Comparison of ENCODE assay signal across 8 mouse cellular contexts in the genomic region with DNA sequence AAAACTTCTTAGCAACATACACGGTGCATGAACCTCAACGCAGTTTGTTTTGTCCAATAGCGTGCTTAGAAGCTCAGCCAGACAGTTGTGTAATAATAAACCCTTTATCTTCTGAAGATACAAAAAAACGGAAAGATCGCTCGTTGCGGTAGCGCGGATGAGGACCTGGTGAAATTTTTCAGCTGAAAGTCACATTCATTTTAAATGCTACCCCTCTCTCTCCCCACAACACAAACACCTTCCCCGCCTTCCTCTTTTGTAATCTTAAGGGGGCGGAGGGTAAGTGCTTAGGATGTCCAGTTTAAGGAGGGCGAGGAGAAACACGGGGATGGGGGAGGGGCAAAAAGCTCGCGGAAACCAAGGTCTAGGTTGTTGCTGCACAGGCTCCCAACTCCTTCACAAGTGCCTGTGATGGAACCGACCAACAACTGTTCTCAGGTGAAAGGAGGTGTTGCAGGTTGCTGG. TPM values are rescaled to one million over a fixed set of nuclear protein-coding genes. Genes with fewer than 3 reads are reported as not detected.
DNase-seq lines count a peak whose midpoint lies in the region; ATAC-seq and TF ChIP-seq lines count a peak whose summit lies in the region.

No protein-coding gene starts in this region.

- peak overlapping the region; percentile 95 for H3K4me2 ChIP-seq in liver, embryonic 11.5 days
- peak overlapping the region; percentile 62 for H3K4me2 ChIP-seq in midbrain, embryonic 16.5 days (ENCODE audit: low read length)

- H3K4me3 ChIP-seq in kidney, adult 2 months (ENCODE audit: insufficient read depth, low read depth, low read length) = peak overlapping the region; percentile 97
- peak overlapping the region; percentile 90 for H3K4me3 ChIP-seq in liver, embryonic 11.5 days (ENCODE audit: low read depth, low read length)
- peak overlapping the region; percentile 84 for H3K4me3 ChIP-seq in midbrain, embryonic 16.5 days (ENCODE audit: low read depth, low read length)

- H3K4me1 ChIP-seq in kidney, adult 2 months (ENCODE audit: control insufficient read depth, insufficient read depth, low read length) = peaks cover 25% of the 10 kb centered on the region
- H3K4me1 ChIP-seq in liver, embryonic 11.5 days (replicated peaks; ENCODE audit: control insufficient read depth, insufficient read depth, low read length) = peaks cover 13% of the 10 kb centered on the region
- H3K4me1 ChIP-seq in midbrain, embryonic 16.5 days (ENCODE audit: control insufficient read depth, insufficient read depth, low read length) = peaks cover 25% of the 10 kb centered on the region

- no peak for TF ChIP-seq CTCF in kidney, adult 2 months (conservative IDR thresholded peaks at IDR 0.05; ENCODE audit: insufficient read depth, insufficient read length, low read depth, low read length)

- no peaks in the 10 kb centered on the region for H3K36me3 ChIP-seq in kidney, adult 2 months (ENCODE audit: control insufficient read depth, insufficient read depth, low read length)
- no peaks in the 10 kb centered on the region for H3K36me3 ChIP-seq in liver, embryonic 11.5 days (ENCODE audit: control insufficient read depth, insufficient read depth, low read length)
- no peaks in the 10 kb centered on the region for H3K36me3 ChIP-seq in midbrain, embryonic 16.5 days (ENCODE audit: control insufficient read depth, insufficient read depth, low read length)

- intact Hi-C loops in gastrocnemius, postnatal 14 days (cut with DNase I; ENCODE audit: low total_unique reads) = loop anchor here (10.0 kb wide), 1 partner anchor 96 kb away; no protein-coding TSS in a partner anchor

- H3K27me3 ChIP-seq in kidney, adult 2 months (replicated peaks; ENCODE audit: control insufficient read depth, insufficient read depth, low read length) = no peaks in the 10 kb centered on the region
- H3K27me3 ChIP-seq in liver, embryonic 11.5 days (replicated peaks; ENCODE audit: control insufficient read depth, insufficient read depth, low read length) = no peaks in the 10 kb centered on the region; the same call in 1 of the 2 replicates
- H3K27me3 ChIP-seq in midbrain, embryonic 16.5 days (ENCODE audit: control insufficient read depth, insufficient read depth, low read depth, low read length) = no peaks in the 10 kb centered on the region

- TF ChIP-seq POLR2A in kidney, adult 2 months (IDR thresholded peaks at IDR 0.05; ENCODE audit: low read depth, low read length) = no peak

- 1% methylated on average over 16 of the region's 16 CpGs for WGBS in kidney, adult 2 months
- under 1% methylated on average over 16 of the region's 16 CpGs for WGBS in liver, embryonic 11.5 days
- under 1% methylated on average over 16 of the region's 16 CpGs for WGBS in midbrain, embryonic 16.5 days

- H3K27ac ChIP-seq in kidney, adult 2 months (ENCODE audit: insufficient read depth, low read depth, low read length) = peak overlapping the region; percentile 24; the same call in 1 of the 2 replicates
- peak overlapping the region; percentile 89; the same call in 1 of the 2 replicates for H3K27ac ChIP-seq in liver, embryonic 11.5 days (ENCODE audit: low read depth, low read length)
- peak overlapping the region; percentile 96 for H3K27ac ChIP-seq in midbrain, embryonic 16.5 days (ENCODE audit: low read length)

- peak; percentile 67 for DNase-seq in kidney, adult 11 months
- no peak for DNase-seq in kidney, adult 18-20 months
- peak; percentile 26 for DNase-seq in brain, embryonic 18.5 days (ENCODE audit: low read depth, low spot score)
- peak; percentile 29 for DNase-seq in gastrocnemius, postnatal 14 days
- DNase-seq in kidney, adult 2 months = peak; percentile 64
- DNase-seq in liver, embryonic 11.5 days (ENCODE audit: low spot score) = peak; percentile 68
- peak; percentile 72 for DNase-seq in testis, postnatal 14 days (ENCODE audit: low spot score)

- ATAC-seq in liver, embryonic 11.5 days (replicated peaks; ENCODE audit: low FRiP score) = peak; percentile 38; the same call in 1 of the 2 replicates
- peak; percentile 12; the same call in 1 of the 2 replicates for ATAC-seq in midbrain, embryonic 16.5 days

- H3K9ac ChIP-seq in liver, embryonic 11.5 days (ENCODE audit: low read depth, low read length) = peak overlapping the region; percentile 88
- peak overlapping the region; percentile 93 for H3K9ac ChIP-seq in midbrain, embryonic 16.5 days (ENCODE audit: low read depth, low read length)

- H3K9me3 ChIP-seq in liver, embryonic 11.5 days (ENCODE audit: control insufficient read depth, low read length) = no peaks in the 10 kb centered on the region
- no peaks in the 10 kb centered on the region for H3K9me3 ChIP-seq in midbrain, embryonic 16.5 days (replicated peaks; ENCODE audit: control insufficient read depth, low read length, poor library complexity, severe bottlenecking)

RNA-seq across cellular contexts. Expression of a gene that starts 1.4 kb away (rescaled TPM):
- total RNA-seq in gastrocnemius, postnatal 14 days (2021) = 1 to 10 TPM; 6.9 to 9.5 TPM
- polyA plus RNA-seq in kidney, adult 2 months (2012; rRNA removed) = 11.3 and 12.4 TPM in 2 replicates
- polyA plus RNA-seq in liver, embryonic 11.5 days (2014; fragmentation: Nextera tagmentation; extraction: Ambion mirVana) = 4.1 and 4.7 TPM in 2 replicates
- 14.6 and 14.8 TPM in 2 replicates for polyA plus RNA-seq in midbrain, embryonic 16.5 days (2015; fragmentation: Nextera tagmentation; extraction: Ambion mirVana)

Comparison
In these comparisons a context has a peak if more than half of its experiments do, and no peak if none do; other contexts are left out.
1. H3K27ac ChIP-seq: peak in every context shown above with its lines; median percentile 96 in midbrain, embryonic 16.5 days; 89 in liver, embryonic 11.5 days; 24 in kidney, adult 2 months.